In genomic region chr7:49332644-49333043, GRCm38 (mm10) we compare ENCODE assay signal across 19 mouse cellular contexts.
DNase-seq lines count a peak whose midpoint lies in the region; ATAC-seq and TF ChIP-seq lines count a peak whose summit lies in the region.
"Had no signal": no experiment of that assay in that cellular context is flagged by ENCODE, and none has a peak within 500 bp of the region (broad histone marks: within the 10 kb centered on the region; RNA-seq: fewer than 3 reads in every experiment).

No protein-coding gene starts in this region.

- DNase-seq in limb, embryonic 14.5 days (ENCODE audit: low spot score), result peak; percentile 38
- DNase-seq in limb, embryonic 10.5 days (ENCODE audit: low spot score), result no peak
- peak; percentile 67 for DNase-seq in brain, adult 2 months (ENCODE audit: low read depth, low spot score)
- DNase-seq in embryonic facial prominence, embryonic 14.5 days (ENCODE audit: low spot score), result peak; percentile 68
- DNase-seq in right cerebral cortex, postnatal 25 days, result no peak
- DNase-seq in thymus, postnatal 14 days, result no peak
- DNase-seq: adrenal gland, adult 8-10 months; gastrocnemius, postnatal 36 days; kidney, adult 8-10 months; kidney, postnatal 14 days; liver, postnatal 0 days; thymus, postnatal 25 days had no signal

- no peak overlapping the region for H3K9ac ChIP-seq in limb, embryonic 14.5 days (ENCODE audit: low read depth, low read length, severe bottlenecking)
- H3K9ac ChIP-seq in embryonic facial prominence, embryonic 14.5 days (ENCODE audit: low read depth, low read length), result no peak overlapping the region
- H3K9ac ChIP-seq in stomach, embryonic 14.5 days (replicated peaks; ENCODE audit: low read depth, low read length), result no peak overlapping the region
- H3K9ac ChIP-seq: hindbrain, embryonic 12.5 days; liver, postnatal 0 days; midbrain, embryonic 15.5 days had no signal

- TF ChIP-seq POLR2A in limb, embryonic 14.5 days (IDR thresholded peaks at IDR 0.05; ENCODE audit: borderline replicate concordance, extremely low read depth, insufficient read depth, insufficient read length), result no peak

- WGBS in limb, embryonic 14.5 days, result 70% methylated on average over 7 of the region's 7 CpGs
- WGBS in limb, embryonic 10.5 days, result 87% methylated on average over 7 of the region's 7 CpGs
- WGBS in embryonic facial prominence, embryonic 14.5 days, result 62% methylated on average over 7 of the region's 7 CpGs
- WGBS in stomach, embryonic 14.5 days, result 53% methylated on average over 7 of the region's 7 CpGs

- H3K27me3 ChIP-seq in limb, embryonic 14.5 days (ENCODE audit: control insufficient read depth, insufficient read depth, low read length), result no peaks in the 10 kb centered on the region
- no peaks in the 10 kb centered on the region for H3K27me3 ChIP-seq in limb, embryonic 10.5 days (ENCODE audit: low read depth, poor library complexity, severe bottlenecking)
- H3K27me3 ChIP-seq in embryonic facial prominence, embryonic 14.5 days (replicated peaks; ENCODE audit: control insufficient read depth, insufficient read depth, low read length), result no peaks in the 10 kb centered on the region
- H3K27me3 ChIP-seq in stomach, embryonic 14.5 days (ENCODE audit: control insufficient read depth, insufficient read depth, low read length), result no peaks in the 10 kb centered on the region
- H3K27me3 ChIP-seq: hindbrain, embryonic 12.5 days; midbrain, embryonic 15.5 days had no signal

- no peaks in the 10 kb centered on the region for H3K36me3 ChIP-seq in limb, embryonic 14.5 days (ENCODE audit: control insufficient read depth, insufficient read depth, low read length)
- no peaks in the 10 kb centered on the region for H3K36me3 ChIP-seq in limb, embryonic 10.5 days
- H3K36me3 ChIP-seq in embryonic facial prominence, embryonic 14.5 days (ENCODE audit: control insufficient read depth, insufficient read depth, low read length), result no peaks in the 10 kb centered on the region
- H3K36me3 ChIP-seq in stomach, embryonic 14.5 days (ENCODE audit: control insufficient read depth, insufficient read depth, low read length), result no peaks in the 10 kb centered on the region
- H3K36me3 ChIP-seq: heart, embryonic 10.5 days; hindbrain, embryonic 12.5 days; midbrain, embryonic 15.5 days had no signal

- no peak for ATAC-seq in limb, embryonic 14.5 days (ENCODE audit: low FRiP score, low read depth)
- peak; percentile 20; the same call in 1 of the 2 replicates for ATAC-seq in embryonic facial prominence, embryonic 14.5 days (ENCODE audit: low read depth)
- ATAC-seq in stomach, embryonic 14.5 days (ENCODE audit: insufficient number of reproducible peaks, insufficient read depth, low FRiP score, low read depth), result 0 out of 2 replicates have a peak, but pooled peaks have one; percentile 12
- ATAC-seq: forebrain, embryonic 14.5 days; inflammation-experienced regulatory T-cells, adult 6 months; liver, postnatal 0 days; midbrain, embryonic 15.5 days had no signal

- H3K9me3 ChIP-seq in limb, embryonic 14.5 days (ENCODE audit: control insufficient read depth, low read length), result no peaks in the 10 kb centered on the region
- no peaks in the 10 kb centered on the region for H3K9me3 ChIP-seq in limb, embryonic 10.5 days (replicated peaks)
- H3K9me3 ChIP-seq in embryonic facial prominence, embryonic 14.5 days (ENCODE audit: control insufficient read depth, low read length), result no peaks in the 10 kb centered on the region
- H3K9me3 ChIP-seq in stomach, embryonic 14.5 days (ENCODE audit: control insufficient read depth, low read depth, low read length), result no peaks in the 10 kb centered on the region
- H3K9me3 ChIP-seq: heart, embryonic 10.5 days; hindbrain, embryonic 12.5 days; midbrain, embryonic 15.5 days had no signal

- H3K4me3 ChIP-seq in limb, embryonic 14.5 days (replicated peaks; ENCODE audit: low read length), result no peak overlapping the region
- H3K4me3 ChIP-seq in limb, embryonic 10.5 days, result no peak overlapping the region
- H3K4me3 ChIP-seq in embryonic facial prominence, embryonic 14.5 days (ENCODE audit: low read depth, low read length), result no peak overlapping the region
- no peak overlapping the region for H3K4me3 ChIP-seq in stomach, embryonic 14.5 days (ENCODE audit: low read depth, low read length)
- H3K4me3 ChIP-seq: heart, embryonic 10.5 days; hindbrain, embryonic 12.5 days; midbrain, embryonic 15.5 days; myocyte had no signal

- no peak overlapping the region for H3K27ac ChIP-seq in limb, embryonic 14.5 days (replicated peaks; ENCODE audit: low read depth, low read length)
- H3K27ac ChIP-seq in limb, embryonic 10.5 days, result no peak overlapping the region
- peak overlapping the region; percentile 35 for H3K27ac ChIP-seq in embryonic facial prominence, embryonic 14.5 days (replicated peaks; ENCODE audit: low read depth, low read length)
- H3K27ac ChIP-seq in stomach, embryonic 14.5 days (ENCODE audit: low read length), result no peak overlapping the region; the same call in 1 of the 2 replicates
- H3K27ac ChIP-seq: heart, embryonic 10.5 days; hindbrain, embryonic 12.5 days; midbrain, embryonic 15.5 days had no signal

- peaks cover 10% of the 10 kb centered on the region; the same call in 1 of the 2 replicates for H3K4me1 ChIP-seq in limb, embryonic 14.5 days (ENCODE audit: control insufficient read depth, insufficient read depth, low read length)
- 0 out of 2 replicates have a peak, but pooled peaks cover 3% of the 10 kb centered on the region for H3K4me1 ChIP-seq in limb, embryonic 10.5 days
- peaks cover 18% of the 10 kb centered on the region for H3K4me1 ChIP-seq in embryonic facial prominence, embryonic 14.5 days (ENCODE audit: control insufficient read depth, insufficient read depth, low read length)
- peaks cover 9% of the 10 kb centered on the region; the same call in 1 of the 2 replicates for H3K4me1 ChIP-seq in stomach, embryonic 14.5 days (ENCODE audit: control insufficient read depth, insufficient read depth, low read length)

- no peak overlapping the region for H3K4me2 ChIP-seq in limb, embryonic 14.5 days (replicated peaks; ENCODE audit: low read depth, low read length, severe bottlenecking)
- no peak overlapping the region for H3K4me2 ChIP-seq in embryonic facial prominence, embryonic 14.5 days (ENCODE audit: low read depth, low read length)
- H3K4me2 ChIP-seq in stomach, embryonic 14.5 days (replicated peaks; ENCODE audit: low read depth, low read length), result no peak overlapping the region
- H3K4me2 ChIP-seq: hindbrain, embryonic 12.5 days; midbrain, embryonic 15.5 days had no signal

Comparison
In these comparisons a context has a peak if more than half of its experiments do, and no peak if none do; other contexts are left out.
1. DNase-seq: peak in limb, embryonic 14.5 days (single experiment), brain, adult 2 months (single experiment) and embryonic facial prominence, embryonic 14.5 days (single experiment); none in limb, embryonic 10.5 days (single experiment), right cerebral cortex, postnatal 25 days (single experiment) and thymus, postnatal 14 days (single experiment).